Mouse (Mus musculus) cerebellum, adult 9-10 months (tissue): Measurements from ENCODE around the gene Gpsm3.

Experiments used
- DNase-seq: peaks from one replicate; pipeline ENCODE4 v3.0.0; 2022

Gene Gpsm3

GRCm38 (mm10) chr17:34631647-34632046, 42.0 kb downstream of the Gpsm3 start:
- DNase-seq: peak; percentile 77

GRCm38 (mm10) chr17:34632261-34632691, 42.7 kb downstream of the Gpsm3 start:
- DNase-seq: peak; percentile 93

GRCm38 (mm10) chr17:34635671-34636070, 46.1 kb downstream of the Gpsm3 start:
- DNase-seq: no peak

GRCm38 (mm10) chr17:34637459-34637858, 47.9 kb downstream of the Gpsm3 start:
- no peak for DNase-seq

GRCm38 (mm10) chr17:34639461-34640255, 50.1 kb downstream of the Gpsm3 start:
- DNase-seq: peak; percentile 58

GRCm38 (mm10) chr17:34640778-34641601, 51.4 kb downstream of the Gpsm3 start:
- peak; percentile 95 for DNase-seq
